Mouse (Mus musculus) limb, embryonic 12.5 days (tissue): ENCODE data around the gene Gm47959. TPM values are rescaled to one million over a fixed set of nuclear protein-coding genes. Genes with fewer than 3 reads are reported as not detected.

Source experiments
- ATAC-seq: fragments of 200-750 bp; cut with Nextera tagmentation; 2 replicates; pipeline ENCODE4 v1.8.0; 2017; ENCODE audit warnings: low read depth, moderate TSS enrichment; ENCODE audit not compliant: insufficient number of reproducible peaks, insufficient read depth, low FRiP score, low TSS enrichment
- H3K27ac ChIP-seq: fragments of 300-500 bp; sonication (generic); 2 replicates; pipeline ENCODE4 v1.5.1; 2016; ENCODE audit warnings: mild to moderate bottlenecking, moderate library complexity
- H3K27me3 ChIP-seq: fragments of 300-500 bp; sonication (generic); 2 replicates; pipeline ENCODE4 v1.6.1; 2016; ENCODE audit warnings: mild to moderate bottlenecking, moderate library complexity
- H3K36me3 ChIP-seq: fragments of 300-500 bp; sonication (generic); 2 replicates; pipeline ENCODE4 v1.6.1; 2016; ENCODE audit warnings: mild to moderate bottlenecking, moderate library complexity
- H3K4me1 ChIP-seq: fragments of 300-500 bp; sonication (generic); replicated peaks from 2 replicates; pipeline ENCODE4 v1.6.1; 2016
- H3K4me2 ChIP-seq: fragments of 300-500 bp; sonication (generic); 2 replicates; pipeline ENCODE4 v1.6.1; 2016; ENCODE audit warnings: mild to moderate bottlenecking, moderate library complexity
- H3K4me3 ChIP-seq: fragments of 300-500 bp; sonication (generic); replicated peaks from 2 replicates; pipeline ENCODE4 v1.5.1; 2016; ENCODE audit warnings: mild to moderate bottlenecking
- H3K9ac ChIP-seq: fragments of 300-500 bp; sonication (generic); replicated peaks from 2 replicates; pipeline ENCODE4 v1.6.1; 2016; ENCODE audit warnings: mild to moderate bottlenecking, moderate library complexity
- H3K9me3 ChIP-seq: fragments of 300-500 bp; sonication (generic); 2 replicates; pipeline ENCODE4 v1.6.1; 2016; ENCODE audit warnings: mild to moderate bottlenecking, moderate library complexity
- WGBS: fragments of 180-500 bp; shearing (Covaris S2); methylation state at CpG from one replicate; pipeline ENCODE4 v1.1.7; 2016; 5-methylcytosine and 5-hydroxymethylcytosine counted together
- polyA plus RNA-seq: library from polyadenylated mRNA; unstranded; fragments of >200 nt; fragmentation: Nextera tagmentation; extraction: Ambion mirVana; gene quantifications from 2 replicates; pipeline ENCODE4 v1.2.1, GENCODE M21; 2016

The Gm47959 gene
- polyA plus RNA-seq, 1 experiment from 2014 or later = not detected

DNA sequence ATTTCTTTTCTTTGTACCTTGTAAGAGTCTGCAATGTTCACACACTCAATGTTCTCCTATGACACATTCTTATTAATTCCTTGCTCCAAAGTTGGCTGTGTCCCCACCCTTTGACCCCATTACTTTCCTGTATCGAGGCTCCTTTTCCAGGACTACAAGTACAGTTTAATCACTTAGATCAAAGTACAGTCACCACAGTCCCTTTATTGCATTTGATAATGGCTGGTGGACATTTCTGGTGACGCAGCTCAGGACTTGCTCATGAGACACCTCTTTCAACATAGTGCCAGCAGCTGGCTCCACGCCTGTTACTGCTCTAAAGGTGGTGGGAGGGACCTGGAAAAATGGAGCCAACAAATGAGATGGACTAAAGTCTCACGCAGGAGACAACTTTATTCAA lies 9.3 kb upstream of the Gm47959 start:
- Histone ChIP-seq H3K27me3 (no peaks in the 10 kb centered on the region), H3K9me3 (no peaks in the 10 kb centered on the region), H3K4me2 (no peak overlapping the region), H3K4me1 (no peaks in the 10 kb centered on the region), H3K36me3 (no peaks in the 10 kb centered on the region), H3K27ac (no peak overlapping the region), H3K9ac (no peak overlapping the region), H3K4me3 (no peak overlapping the region)
- no peak for ATAC-seq
- 63% methylated on average over 4 of the region's 4 CpGs for WGBS

DNA sequence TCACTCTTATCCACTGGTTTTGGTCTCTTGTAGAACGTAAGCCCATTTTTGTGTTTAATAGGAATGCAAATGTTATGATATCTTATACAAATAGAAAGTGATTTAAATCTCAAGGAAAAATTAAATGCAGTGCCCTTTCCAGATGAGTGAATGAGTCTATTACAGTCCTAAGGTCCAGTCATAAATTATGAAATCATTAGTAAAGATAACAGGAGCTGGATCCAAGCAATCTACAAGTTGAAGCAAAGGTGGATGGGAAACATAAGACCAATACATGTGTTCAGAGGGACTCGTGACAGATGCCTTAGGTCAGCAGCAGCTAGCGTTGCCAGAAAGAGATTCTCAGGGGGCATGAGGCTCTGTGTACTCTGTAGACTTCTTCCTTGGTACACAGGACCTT lies 8.8 kb upstream of the Gm47959 start:
- Histone ChIP-seq H3K27me3 (no peaks in the 10 kb centered on the region), H3K4me1 (no peaks in the 10 kb centered on the region), H3K27ac (no peak overlapping the region), H3K4me3 (no peak overlapping the region), H3K36me3 (no peaks in the 10 kb centered on the region), H3K4me2 (no peak overlapping the region), H3K9ac (no peak overlapping the region), H3K9me3 (no peaks in the 10 kb centered on the region)
- ATAC-seq = no peak
- WGBS = 83% methylated on average over 3 of the region's 3 CpGs

DNA sequence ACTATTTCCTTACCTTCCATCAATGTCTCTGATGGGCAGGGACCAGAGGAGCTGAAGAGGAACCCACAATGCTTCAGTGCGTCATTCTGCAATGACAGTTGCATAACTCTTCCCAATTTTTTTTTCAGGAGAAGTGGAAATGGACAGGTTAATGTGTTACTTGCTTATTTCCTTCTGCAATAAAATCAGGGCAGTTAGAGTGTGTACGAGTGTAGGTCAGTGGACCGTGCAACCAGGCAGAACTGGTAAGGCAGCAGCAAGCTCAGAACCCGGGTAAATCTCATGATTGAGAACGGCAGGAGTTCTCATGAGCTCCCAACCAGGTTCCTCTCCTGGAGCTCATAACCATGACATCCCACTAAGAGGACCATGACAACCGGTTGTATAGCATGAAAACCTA lies 8.3 kb upstream of the Gm47959 start:
- 86% methylated on average over 6 of the region's 6 CpGs for WGBS
- ATAC-seq = no peak
- Histone ChIP-seq H3K9ac (no peak overlapping the region), H3K27me3 (no peaks in the 10 kb centered on the region), H3K4me2 (no peak overlapping the region), H3K36me3 (no peaks in the 10 kb centered on the region), H3K27ac (no peak overlapping the region), H3K4me1 (no peaks in the 10 kb centered on the region), H3K4me3 (no peak overlapping the region), H3K9me3 (no peaks in the 10 kb centered on the region)

DNA sequence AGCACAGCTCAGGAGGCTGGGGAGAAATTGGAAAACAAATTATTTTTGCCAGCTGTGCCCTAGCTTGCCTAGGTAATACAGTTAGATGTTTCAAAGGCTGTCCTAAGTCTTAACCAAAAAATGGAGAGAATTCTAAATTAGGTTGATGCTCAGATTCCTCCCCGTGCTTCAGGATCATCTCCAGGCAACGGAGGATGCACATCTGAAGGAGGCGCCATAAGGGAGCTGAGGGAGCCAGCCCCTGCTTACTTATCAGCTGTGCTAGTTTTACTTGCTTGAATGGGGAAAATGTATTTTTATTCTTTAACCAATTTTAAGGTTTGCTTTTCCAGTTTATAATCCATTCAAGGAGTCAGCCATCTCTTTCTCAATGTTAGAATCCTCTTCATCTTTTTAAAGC lies 6.4 kb upstream of the Gm47959 start:
- no peak overlapping the region for H3K4me3 ChIP-seq
- H3K9ac ChIP-seq = no peak overlapping the region
- H3K27me3 ChIP-seq = no peaks in the 10 kb centered on the region
- 79% methylated on average over 3 of the region's 3 CpGs for WGBS
- no peak for ATAC-seq
- H3K9me3 ChIP-seq = no peaks in the 10 kb centered on the region
- no peak overlapping the region for H3K4me2 ChIP-seq
- no peak overlapping the region for H3K27ac ChIP-seq
- H3K4me1 ChIP-seq = no peaks in the 10 kb centered on the region
- no peaks in the 10 kb centered on the region for H3K36me3 ChIP-seq

DNA sequence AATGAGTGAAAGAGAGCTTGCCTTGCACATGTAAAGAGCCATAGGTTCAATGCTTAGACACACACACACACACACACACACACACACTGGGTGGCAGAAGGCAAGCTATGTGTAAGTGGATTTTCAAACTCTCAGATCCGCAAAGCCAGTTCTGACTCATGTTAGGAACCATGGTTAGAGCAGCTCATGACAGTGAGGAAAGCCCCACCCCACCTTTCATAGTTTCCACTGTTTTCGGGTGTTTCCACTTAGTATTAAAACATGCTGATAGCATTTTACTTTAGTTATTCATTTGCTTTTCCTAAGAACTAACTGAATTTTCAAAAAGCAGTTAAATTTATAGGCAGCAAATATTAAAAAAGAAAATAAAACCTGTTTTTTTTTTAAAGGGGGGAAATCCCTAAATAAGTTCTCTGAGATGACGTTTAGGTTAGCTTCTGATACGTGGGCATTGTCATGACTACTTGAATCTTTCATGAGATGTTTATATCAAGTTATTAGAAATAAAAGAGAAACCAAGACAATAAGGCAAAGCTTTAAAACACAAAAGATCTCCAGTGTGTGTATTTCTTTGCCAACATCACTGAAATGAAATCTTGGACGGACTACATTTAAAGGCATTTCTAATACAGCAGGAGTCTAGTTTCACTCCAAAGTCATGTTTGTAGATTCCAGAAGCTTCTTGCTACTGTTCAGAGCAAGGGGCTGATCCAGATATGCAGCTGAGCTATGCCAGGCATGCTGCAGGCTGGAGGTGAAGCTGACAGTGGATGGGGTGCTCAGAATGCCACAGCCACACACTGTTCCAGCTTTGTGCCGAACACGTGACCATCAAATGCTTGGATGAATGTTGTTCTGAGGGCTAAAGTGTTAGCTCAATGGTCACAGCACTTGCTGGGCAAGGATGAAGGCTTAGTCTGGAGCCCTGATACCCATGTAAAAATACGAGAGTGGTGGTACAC lies 6.2 kb downstream of the Gm47959 start:
- no peak for ATAC-seq
- no peak overlapping the region for H3K27ac ChIP-seq

DNA sequence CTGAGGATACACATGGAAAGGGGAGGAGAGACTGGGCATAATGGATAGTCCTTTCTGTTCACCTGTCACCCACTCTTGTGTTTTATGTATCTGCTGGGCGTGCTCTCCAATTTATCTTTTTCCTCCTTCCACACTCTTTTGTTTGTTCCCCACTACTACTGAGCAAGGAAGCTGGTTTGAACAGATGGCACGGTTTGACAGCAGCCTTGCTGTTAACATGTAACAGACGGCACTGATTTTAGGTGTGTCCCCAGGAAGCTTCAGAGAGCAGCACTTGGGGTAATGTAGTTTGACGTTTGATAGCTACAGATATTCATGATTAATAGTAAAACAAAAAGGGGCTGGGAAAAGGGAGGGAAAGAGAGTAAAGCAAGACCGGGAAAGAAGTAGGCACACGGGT lies 7.1 kb downstream of the Gm47959 start:
- H3K4me3 ChIP-seq = no peak overlapping the region
- H3K9ac ChIP-seq = no peak overlapping the region
- no peak overlapping the region for H3K27ac ChIP-seq
- H3K36me3 ChIP-seq = no peaks in the 10 kb centered on the region
- WGBS = 77% methylated on average over 6 of the region's 6 CpGs
- no peaks in the 10 kb centered on the region for H3K9me3 ChIP-seq
- no peaks in the 10 kb centered on the region for H3K27me3 ChIP-seq
- no peaks in the 10 kb centered on the region for H3K4me1 ChIP-seq
- no peak overlapping the region for H3K4me2 ChIP-seq
- no peak for ATAC-seq

More for the DNA sequence above, 6.2 kb downstream of the Gm47959 start:
- Histone ChIP-seq H3K27me3 (no peaks in the 10 kb centered on the region), H3K4me3 (no peak overlapping the region), H3K4me1 (no peaks in the 10 kb centered on the region), H3K36me3 (no peaks in the 10 kb centered on the region), H3K4me2 (no peak overlapping the region), H3K9me3 (no peaks in the 10 kb centered on the region), H3K9ac (no peak overlapping the region)
- WGBS = 85% methylated on average over 8 of the region's 8 CpGs

DNA sequence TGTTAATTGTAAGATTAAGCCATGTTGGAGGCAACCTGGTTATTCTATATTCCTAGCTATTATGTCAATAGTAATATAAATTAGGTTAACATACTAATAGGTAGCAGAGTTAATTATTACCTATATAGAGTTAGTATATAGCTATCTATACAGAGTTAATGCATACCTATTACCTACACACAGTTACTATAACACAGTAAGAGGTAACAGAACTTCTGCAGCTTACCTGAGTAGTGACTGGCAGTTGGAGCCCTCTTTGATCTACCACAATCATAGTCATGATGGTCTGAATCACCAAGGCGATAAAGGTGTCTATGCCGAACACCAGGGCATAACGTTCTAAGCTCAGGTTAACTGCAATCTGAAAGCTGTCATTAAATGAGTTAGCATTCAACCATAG lies 14.1 kb downstream of the Gm47959 start:
- no peak for ATAC-seq

DNA sequence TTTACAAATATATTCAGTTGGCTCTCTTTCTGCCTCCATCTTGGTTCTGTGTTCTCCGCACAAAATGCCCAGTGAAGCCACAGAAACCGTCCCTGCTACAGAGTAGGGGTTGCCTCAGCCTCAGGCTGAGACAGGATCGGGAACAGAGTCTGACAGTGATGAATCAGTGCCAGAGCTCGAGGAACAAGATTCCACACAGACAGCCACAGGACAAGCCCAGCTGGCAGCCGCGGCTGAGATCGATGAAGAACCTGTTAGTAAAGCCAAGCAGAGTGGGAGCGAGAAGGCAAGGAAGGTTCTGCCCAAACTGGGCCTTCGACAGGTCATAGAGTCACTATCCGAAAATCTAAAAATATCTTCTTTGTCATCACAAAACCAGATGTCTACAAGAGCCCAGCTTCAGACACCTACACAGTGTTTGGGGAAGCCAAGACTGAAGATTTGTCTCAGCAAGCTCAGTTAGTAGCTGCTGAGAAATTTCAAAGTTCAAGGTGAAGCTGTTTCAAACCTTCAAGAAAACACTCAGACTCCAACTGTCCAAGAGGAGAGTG lies 15.1 kb downstream of the Gm47959 start:
- no peak for ATAC-seq
- no peaks in the 10 kb centered on the region for H3K9me3 ChIP-seq
- WGBS = 74% methylated on average over 10 of the region's 10 CpGs
- H3K27ac ChIP-seq = no peak overlapping the region
- H3K4me3 ChIP-seq = no peak overlapping the region
- H3K4me1 ChIP-seq = no peaks in the 10 kb centered on the region
- H3K36me3 ChIP-seq = no peaks in the 10 kb centered on the region
- no peak overlapping the region for H3K4me2 ChIP-seq
- H3K9ac ChIP-seq = no peak overlapping the region
- no peaks in the 10 kb centered on the region for H3K27me3 ChIP-seq

More for the DNA sequence above, 14.1 kb downstream of the Gm47959 start:
- Histone ChIP-seq H3K9me3 (no peaks in the 10 kb centered on the region), H3K4me1 (no peaks in the 10 kb centered on the region), H3K36me3 (no peaks in the 10 kb centered on the region), H3K4me2 (no peak overlapping the region), H3K27me3 (no peaks in the 10 kb centered on the region), H3K9ac (no peak overlapping the region), H3K27ac (no peak overlapping the region), H3K4me3 (no peak overlapping the region)
- 89% methylated on average over 3 of the region's 3 CpGs for WGBS

DNA sequence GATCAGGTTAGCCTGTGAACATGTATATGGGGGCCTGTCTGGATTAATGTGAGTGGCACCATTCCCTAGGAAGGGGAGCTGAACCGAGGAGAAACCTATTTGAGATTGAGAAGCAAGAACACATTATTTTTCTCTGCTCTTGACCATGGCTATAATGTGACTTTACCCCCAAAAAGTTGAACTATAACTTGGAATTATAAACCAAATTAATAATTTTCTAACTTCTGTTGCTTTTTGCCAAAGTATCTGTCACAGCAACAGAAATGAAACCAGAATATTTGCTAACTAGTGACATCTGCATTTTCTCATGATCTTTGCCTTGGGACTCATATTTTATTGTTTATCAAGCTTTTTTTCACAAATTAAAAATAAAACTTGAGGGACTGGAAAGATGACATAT lies 16.2 kb downstream of the Gm47959 start:
- Histone ChIP-seq H3K9me3 (no peaks in the 10 kb centered on the region), H3K4me2 (no peak overlapping the region), H3K27ac (no peak overlapping the region), H3K4me1 (no peaks in the 10 kb centered on the region), H3K4me3 (no peak overlapping the region), H3K36me3 (no peaks in the 10 kb centered on the region), H3K27me3 (no peaks in the 10 kb centered on the region), H3K9ac (no peak overlapping the region)
- no peak for ATAC-seq
- 70% methylated on average over 1 of the region's 1 CpGs for WGBS

DNA sequence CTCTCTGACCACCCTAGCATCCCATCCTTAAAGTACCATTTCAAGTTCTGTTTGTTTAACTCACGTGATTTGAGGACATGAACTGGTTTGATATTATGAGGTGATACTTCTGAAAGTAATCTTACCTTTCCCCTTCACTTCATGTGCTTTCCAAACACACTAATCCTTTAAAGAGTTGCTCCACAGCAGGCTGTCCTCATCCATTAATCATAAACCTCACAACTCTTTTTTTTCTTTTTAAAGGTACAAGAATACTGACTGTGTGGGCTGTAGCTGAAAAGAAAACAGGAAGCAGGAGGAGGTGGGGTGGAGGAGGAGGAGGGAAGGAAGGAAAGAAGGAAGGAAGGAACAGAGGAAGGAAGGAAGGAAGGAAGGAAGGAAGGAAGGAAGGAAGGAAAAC lies 31.6 kb downstream of the Gm47959 start:
- no peak overlapping the region for H3K9ac ChIP-seq
- no peak for ATAC-seq
- H3K27ac ChIP-seq = no peak overlapping the region
- peaks cover 10% of the 10 kb centered on the region; the same call in 1 of the 2 replicates for H3K4me1 ChIP-seq
- no peak overlapping the region for H3K4me2 ChIP-seq
- H3K9me3 ChIP-seq = no peaks in the 10 kb centered on the region
- H3K4me3 ChIP-seq = no peak overlapping the region
- H3K27me3 ChIP-seq = no peaks in the 10 kb centered on the region
- no peaks in the 10 kb centered on the region for H3K36me3 ChIP-seq
- WGBS = 40% methylated on average over 1 of the region's 1 CpGs

DNA sequence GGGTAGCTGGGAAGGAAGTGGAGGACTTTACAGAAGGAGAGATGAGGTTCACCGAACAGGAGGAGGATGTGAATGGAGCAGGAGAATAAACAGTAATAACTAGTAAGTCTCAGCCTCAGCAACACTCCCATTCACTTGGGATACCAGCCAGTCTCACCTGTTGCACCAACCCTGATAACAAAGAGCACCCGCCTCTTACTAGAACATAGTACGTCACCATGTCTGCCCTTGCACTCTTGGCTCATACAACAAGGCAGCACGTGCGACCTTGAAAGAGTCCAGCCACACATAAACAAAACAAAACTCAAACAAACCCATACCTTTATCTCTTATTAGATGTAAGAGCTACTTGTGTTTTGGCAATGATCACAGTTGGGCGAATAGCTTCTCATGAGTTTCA lies 32.2 kb downstream of the Gm47959 start:
- Histone ChIP-seq H3K36me3 (no peaks in the 10 kb centered on the region), H3K4me3 (no peak overlapping the region), H3K9me3 (no peaks in the 10 kb centered on the region), H3K4me1 (peaks cover 10% of the 10 kb centered on the region; the same call in 1 of the 2 replicates), H3K27me3 (no peaks in the 10 kb centered on the region), H3K27ac (no peak overlapping the region), H3K4me2 (no peak overlapping the region), H3K9ac (no peak overlapping the region)
- WGBS = 90% methylated on average over 6 of the region's 6 CpGs
- ATAC-seq = no peak
